Mouse (Mus musculus) embryonic facial prominence, embryonic 11.5 days (tissue): ENCODE results near the gene Mrpl48. TPM values are rescaled to one million over a fixed set of nuclear protein-coding genes. Genes with fewer than 3 reads are reported as not detected.

ENCODE experiments used
- ATAC-seq: fragments of 200-750 bp; cut with Nextera tagmentation; replicated peaks from 2 replicates; pipeline ENCODE4 v1.8.0; 2017; ENCODE audit warnings: low read depth; ENCODE audit not compliant: insufficient number of reproducible peaks, low FRiP score, low TSS enrichment
- DNase-seq: peaks from one replicate; pipeline ENCODE4 v3.0.0-alpha.2; 2015; ENCODE audit warnings: low spot score
- H3K27ac ChIP-seq: fragments of 300-500 bp; sonication (generic); replicated peaks from 2 replicates; pipeline ENCODE4 v1.5.1; 2014; ENCODE audit warnings: mild to moderate bottlenecking, low read depth, low read length, control low read depth
- H3K27me3 ChIP-seq: fragments of 300-500 bp; sonication (generic); 2 replicates; pipeline ENCODE4 v1.6.1; 2014; ENCODE audit warnings: mild to moderate bottlenecking, low read length, moderate library complexity, mixed read lengths; ENCODE audit not compliant: control insufficient read depth, insufficient read depth
- H3K36me3 ChIP-seq: fragments of 300-500 bp; sonication (generic); replicated peaks from 2 replicates; pipeline ENCODE4 v1.6.1; 2014; ENCODE audit warnings: low read depth, mild to moderate bottlenecking, low read length, moderate library complexity, mixed read lengths; ENCODE audit not compliant: control insufficient read depth, insufficient read depth
- H3K4me1 ChIP-seq: fragments of 300-500 bp; sonication (generic); 2 replicates; pipeline ENCODE4 v1.6.1; 2014; ENCODE audit warnings: low read length, mixed read lengths; ENCODE audit not compliant: control insufficient read depth, insufficient read depth
- H3K4me2 ChIP-seq: fragments of 300-500 bp; sonication (generic); 2 replicates; pipeline ENCODE4 v1.6.1; 2014; ENCODE audit warnings: low read depth, mild to moderate bottlenecking, control low read depth, low read length, moderate library complexity
- H3K4me3 ChIP-seq: fragments of 300-500 bp; sonication (generic); 2 replicates; pipeline ENCODE4 v1.5.1; 2014; ENCODE audit warnings: low read depth, low read length, control low read depth
- H3K9ac ChIP-seq: fragments of 300-500 bp; sonication (generic); replicated peaks from 2 replicates; pipeline ENCODE4 v1.6.1; 2014; ENCODE audit warnings: mild to moderate bottlenecking, control low read depth, low read length
- H3K9me3 ChIP-seq: fragments of 300-500 bp; sonication (generic); replicated peaks from 2 replicates; pipeline ENCODE4 v1.6.1; 2016; ENCODE audit warnings: mild to moderate bottlenecking, low read length, inconsistent platforms, mixed read lengths; ENCODE audit not compliant: control insufficient read depth
- WGBS: fragments of 180-500 bp; shearing (Covaris S2); extraction: QIAGEN DNeasy Blood & Tissue Kit; methylation state at CpG from one replicate; pipeline ENCODE4 v1.1.7; 2014; 5-methylcytosine and 5-hydroxymethylcytosine counted together
- polyA plus RNA-seq: library from polyadenylated mRNA; unstranded; fragments of >200 nt; fragmentation: Nextera tagmentation; extraction: Ambion mirVana; gene quantifications from 2 replicates; pipeline ENCODE4 v1.2.1, GENCODE M21; 2014

Gene Mrpl48
- polyA plus RNA-seq, 1 experiment from 2014 or later, result 66.7 TPM

- Histone ChIP-seq H3K4me1 (no peaks in the 10 kb centered on the region), H3K9ac (no peak overlapping the region), H3K27ac (no peak overlapping the region), H3K4me2 (no peak overlapping the region), H3K9me3 (no peaks in the 10 kb centered on the region), H3K27me3 (no peaks in the 10 kb centered on the region), H3K36me3 (no peaks in the 10 kb centered on the region), H3K4me3 (no peak overlapping the region)
- no peak for ATAC-seq
- peak; percentile 85 for DNase-seq
- WGBS, result 20% methylated on average over 10 of the region's 10 CpGs
These were observed 87.3 kb downstream of the Mrpl48 start for GRCm38 (mm10) chr7:100520663-100521285.

DNA sequence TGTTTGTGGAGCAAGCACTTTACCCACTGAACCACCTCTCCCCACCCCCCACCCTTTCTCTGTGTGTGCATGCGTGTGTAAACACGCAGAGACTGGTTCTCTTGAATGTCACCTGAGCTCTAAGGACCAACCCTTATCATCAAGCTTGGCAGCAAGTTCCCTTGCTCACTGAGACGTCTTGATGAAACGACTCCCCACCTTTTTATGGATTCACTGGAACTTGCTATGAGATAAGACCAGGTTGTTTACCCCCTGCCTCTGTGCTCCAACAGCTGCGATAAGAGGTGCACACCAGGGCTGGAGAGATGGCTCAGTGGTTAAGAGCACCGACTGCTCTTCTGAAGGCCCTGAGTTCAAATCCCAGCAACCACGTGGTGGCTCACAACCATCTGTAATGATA lies 87.9 kb downstream of the Mrpl48 start:
- ATAC-seq, result no peak
- no peak for DNase-seq
- no peak overlapping the region for H3K27ac ChIP-seq
- WGBS, result 67% methylated on average over 7 of the region's 7 CpGs
- no peak overlapping the region for H3K4me2 ChIP-seq
- H3K4me1 ChIP-seq, result no peaks in the 10 kb centered on the region
- no peak overlapping the region for H3K9ac ChIP-seq
- H3K36me3 ChIP-seq, result no peaks in the 10 kb centered on the region
- H3K27me3 ChIP-seq, result no peaks in the 10 kb centered on the region
- no peak overlapping the region for H3K4me3 ChIP-seq
- no peaks in the 10 kb centered on the region for H3K9me3 ChIP-seq

- H3K9me3 ChIP-seq, result no peaks in the 10 kb centered on the region
- H3K27me3 ChIP-seq, result no peaks in the 10 kb centered on the region
- ATAC-seq (no peak), DNase-seq (peak; percentile 38)
- WGBS, result 55% methylated on average over 11 of the region's 11 CpGs
- no peaks in the 10 kb centered on the region for H3K4me1 ChIP-seq
- H3K27ac ChIP-seq, result no peak within 1 kb of the TSS
- H3K4me3 ChIP-seq, result no peak within 1 kb of the TSS
- H3K36me3 ChIP-seq, result no peaks in the 10 kb centered on the region
- no peak within 1 kb of the TSS for H3K9ac ChIP-seq
- no peak within 1 kb of the TSS for H3K4me2 ChIP-seq
These were observed 93.5 kb downstream of the Mrpl48 start, which contains the start of gene Dnajb13 for GRCm38 (mm10) chr7:100514573-100514972. Dnajb13 (minus strand) TSS chr7:100514960.

- DNase-seq (no peak), ATAC-seq (no peak)
- 78% methylated on average over 8 of the region's 8 CpGs for WGBS
- Histone ChIP-seq H3K27ac (no peak overlapping the region), H3K9me3 (no peaks in the 10 kb centered on the region), H3K27me3 (no peaks in the 10 kb centered on the region), H3K36me3 (no peaks in the 10 kb centered on the region), H3K9ac (no peak overlapping the region), H3K4me2 (no peak overlapping the region), H3K4me3 (no peak overlapping the region), H3K4me1 (no peaks in the 10 kb centered on the region)
These were observed 96.5 kb downstream of the Mrpl48 start for GRCm38 (mm10) chr7:100511602-100512001.

GRCm38 (mm10) chr7:100508670-100509069 lies 99.4 kb downstream of the Mrpl48 start:
- DNase-seq, result no peak
- H3K4me3 ChIP-seq, result no peak overlapping the region
- no peak for ATAC-seq
- no peak overlapping the region for H3K9ac ChIP-seq
- H3K27ac ChIP-seq, result no peak overlapping the region
- no peaks in the 10 kb centered on the region for H3K9me3 ChIP-seq
- no peak overlapping the region for H3K4me2 ChIP-seq
- H3K36me3 ChIP-seq, result no peaks in the 10 kb centered on the region
- H3K4me1 ChIP-seq, result no peaks in the 10 kb centered on the region
- no peaks in the 10 kb centered on the region for H3K27me3 ChIP-seq
- WGBS, result 76% methylated on average over 3 of the region's 3 CpGs

- no peaks in the 10 kb centered on the region for H3K9me3 ChIP-seq
- no peak for DNase-seq
- WGBS, result 69% methylated on average over 4 of the region's 4 CpGs
- H3K4me2 ChIP-seq, result no peak overlapping the region
- no peak for ATAC-seq
- H3K4me3 ChIP-seq, result no peak overlapping the region
- H3K36me3 ChIP-seq, result no peaks in the 10 kb centered on the region
- no peaks in the 10 kb centered on the region for H3K4me1 ChIP-seq
- no peak overlapping the region for H3K9ac ChIP-seq
- H3K27ac ChIP-seq, result no peak overlapping the region
- no peaks in the 10 kb centered on the region for H3K27me3 ChIP-seq
These were observed 101.6 kb downstream of the Mrpl48 start for GRCm38 (mm10) chr7:100506494-100506893.

GRCm38 (mm10) chr7:100504740-100505487 lies 103.2 kb downstream of the Mrpl48 start:
- ATAC-seq, result no peak
- WGBS, result 86% methylated on average over 13 of the region's 13 CpGs
- Histone ChIP-seq H3K27ac (no peak overlapping the region), H3K27me3 (no peaks in the 10 kb centered on the region), H3K9me3 (no peaks in the 10 kb centered on the region), H3K4me1 (no peaks in the 10 kb centered on the region), H3K9ac (no peak overlapping the region), H3K4me2 (no peak overlapping the region), H3K4me3 (no peak overlapping the region), H3K36me3 (no peaks in the 10 kb centered on the region)
- no peak for DNase-seq

- DNase-seq, result no peak
- 91% methylated on average over 5 of the region's 5 CpGs for WGBS
- Histone ChIP-seq H3K27ac (no peak overlapping the region), H3K4me1 (no peaks in the 10 kb centered on the region), H3K36me3 (peaks cover 2% of the 10 kb centered on the region; the same call in 1 of the 2 replicates), H3K9me3 (no peaks in the 10 kb centered on the region), H3K9ac (no peak overlapping the region), H3K4me3 (no peak overlapping the region), H3K27me3 (no peaks in the 10 kb centered on the region), H3K4me2 (no peak overlapping the region)
- no peak for ATAC-seq
These were observed 105.0 kb downstream of the Mrpl48 start for GRCm38 (mm10) chr7:100503076-100503475.
